Mouse (Mus musculus): Measurements from ENCODE around the gene Btd.

- TF ChIP-seq POLR2A (IDR thresholded peaks at IDR 0.05; ENCODE audit: insufficient read depth, low read depth, low read length) (no peak), CTCF (IDR thresholded peaks at IDR 0.05) (no peak), EP300 (IDR thresholded peaks at IDR 0.05; ENCODE audit: insufficient read depth, low read depth, low read length) (no peak)
Observed at GRCm38 (mm10) chr14:31680656-31681055, 39.8 kb downstream of the Btd start.

Measured in heart, adult 2 months (tissue).